Mouse (Mus musculus) midbrain, embryonic 10.5 days (tissue): Measurements from ENCODE around the gene Zcchc14. TPM values are rescaled to one million over a fixed set of nuclear protein-coding genes. Genes with fewer than 3 reads are reported as not detected.
"Not testable (repeated sequence)": the region's sequence is repeated elsewhere in the genome, so short reads cannot be mapped to it uniquely, and the experiment has no call there.

Source experiments
- DNase-seq: peaks from one replicate; pipeline ENCODE4 v3.0.0-alpha.2; 2017; ENCODE audit warnings: low spot score
- H3K27ac ChIP-seq: fragments of 300-500 bp; sonication (generic); replicated peaks from 2 replicates; pipeline ENCODE4 v1.5.1; 2016; ENCODE audit warnings: mild to moderate bottlenecking
- H3K27me3 ChIP-seq: fragments of 300-500 bp; sonication (generic); 2 replicates; pipeline ENCODE4 v1.6.1; 2016; ENCODE audit warnings: low read depth, mild to moderate bottlenecking; ENCODE audit not compliant: poor library complexity, severe bottlenecking
- H3K36me3 ChIP-seq: fragments of 300-500 bp; sonication (generic); 2 replicates; pipeline ENCODE4 v1.6.1; 2016; ENCODE audit warnings: mild to moderate bottlenecking, moderate library complexity
- H3K4me1 ChIP-seq: fragments of 300-500 bp; sonication (generic); 2 replicates; pipeline ENCODE4 v1.6.1; 2016
- H3K4me3 ChIP-seq: fragments of 300-500 bp; sonication (generic); 2 replicates; pipeline ENCODE4 v1.5.1; 2016; ENCODE audit warnings: mild to moderate bottlenecking, moderate library complexity
- H3K9me3 ChIP-seq: fragments of 300-500 bp; sonication (generic); replicated peaks from 2 replicates; pipeline ENCODE4 v1.6.1; 2016; ENCODE audit warnings: mild to moderate bottlenecking
- WGBS: fragments of 180-500 bp; shearing (Covaris S2); methylation state at CpG from one replicate; pipeline ENCODE4 v1.1.7; 2016; 5-methylcytosine and 5-hydroxymethylcytosine counted together
- polyA plus RNA-seq: library from polyadenylated mRNA; unstranded; fragments of >200 nt; fragmentation: Nextera tagmentation; extraction: Ambion mirVana; gene quantifications from 2 replicates; pipeline ENCODE4 v1.2.1, GENCODE M21; 2016

Zcchc14 gene
- polyA plus RNA-seq, 1 experiment from 2014 or later = 14.9 TPM

GRCm38 (mm10) chr8:121678696-121679095 is 26.0 kb upstream of the Zcchc14 start:
- 66% methylated on average over 5 of the region's 5 CpGs for WGBS
- H3K36me3 ChIP-seq = no peaks in the 10 kb centered on the region
- H3K4me1 ChIP-seq = 0 out of 2 replicates have a peak, but pooled peaks cover 4% of the 10 kb centered on the region

GRCm38 (mm10) chr8:121675701-121676100 is 23.0 kb upstream of the Zcchc14 start:
- H3K27ac ChIP-seq = no peak overlapping the region
- H3K4me1 ChIP-seq = 0 out of 2 replicates have a peak, but pooled peaks cover 9% of the 10 kb centered on the region
- 63% methylated on average over 20 of the region's 20 CpGs for WGBS
- no peak for DNase-seq
- H3K9me3 ChIP-seq = no peaks in the 10 kb centered on the region
- no peaks in the 10 kb centered on the region for H3K36me3 ChIP-seq
- H3K4me3 ChIP-seq = no peak overlapping the region
- H3K27me3 ChIP-seq = no peaks in the 10 kb centered on the region

More at GRCm38 (mm10) chr8:121678696-121679095, 26.0 kb upstream of the Zcchc14 start:
- Histone ChIP-seq H3K9me3 (no peaks in the 10 kb centered on the region), H3K27ac (no peak overlapping the region), H3K27me3 (no peaks in the 10 kb centered on the region), H3K4me3 (no peak overlapping the region)
- DNase-seq = no peak

GRCm38 (mm10) chr8:121675161-121675560 is 22.5 kb upstream of the Zcchc14 start:
- H3K4me3 ChIP-seq = no peak overlapping the region
- no peak for DNase-seq

GRCm38 (mm10) chr8:121674524-121674923 is 21.8 kb upstream of the Zcchc14 start:
- Histone ChIP-seq H3K36me3 (no peaks in the 10 kb centered on the region), H3K4me1 (0 out of 2 replicates have a peak, but pooled peaks cover 9% of the 10 kb centered on the region), H3K27me3 (no peaks in the 10 kb centered on the region), H3K27ac (no peak overlapping the region), H3K4me3 (no peak overlapping the region), H3K9me3 (no peaks in the 10 kb centered on the region)
- DNase-seq = no peak
- 63% methylated on average over 5 of the region's 5 CpGs for WGBS

More at GRCm38 (mm10) chr8:121675161-121675560, 22.5 kb upstream of the Zcchc14 start:
- Histone ChIP-seq H3K36me3 (no peaks in the 10 kb centered on the region), H3K27ac (no peak overlapping the region), H3K4me1 (0 out of 2 replicates have a peak, but pooled peaks cover 9% of the 10 kb centered on the region), H3K9me3 (no peaks in the 10 kb centered on the region), H3K27me3 (no peaks in the 10 kb centered on the region)
- WGBS = 79% methylated on average over 3 of the region's 3 CpGs

- H3K27me3 ChIP-seq = no peaks in the 10 kb centered on the region
- DNase-seq = no peak
- no peak overlapping the region for H3K4me3 ChIP-seq
- H3K36me3 ChIP-seq = no peaks in the 10 kb centered on the region
- no peak overlapping the region for H3K27ac ChIP-seq
- 83% methylated on average over 5 of the region's 5 CpGs for WGBS
- no peaks in the 10 kb centered on the region for H3K9me3 ChIP-seq
- peaks cover 15% of the 10 kb centered on the region for H3K4me1 ChIP-seq
Observed at GRCm38 (mm10) chr8:121673917-121674316, 21.2 kb upstream of the Zcchc14 start.

GRCm38 (mm10) chr8:121673153-121673552 is 20.5 kb upstream of the Zcchc14 start:
- Histone ChIP-seq H3K4me3 (no peak overlapping the region), H3K27me3 (peaks cover 5% of the 10 kb centered on the region; the same call in 1 of the 2 replicates), H3K4me1 (peaks cover 23% of the 10 kb centered on the region), H3K27ac (no peak overlapping the region), H3K9me3 (no peaks in the 10 kb centered on the region), H3K36me3 (no peaks in the 10 kb centered on the region)
- WGBS = 66% methylated on average over 4 of the region's 4 CpGs
- DNase-seq = no peak

GRCm38 (mm10) chr8:121669208-121669607 is 16.5 kb upstream of the Zcchc14 start:
- Histone ChIP-seq H3K4me3 (no peak overlapping the region), H3K36me3 (no peaks in the 10 kb centered on the region), H3K27me3 (peaks cover 5% of the 10 kb centered on the region; the same call in 1 of the 2 replicates), H3K27ac (peak overlapping the region; percentile 68), H3K9me3 (no peaks in the 10 kb centered on the region), H3K4me1 (peaks cover 38% of the 10 kb centered on the region)
- WGBS = 16% methylated on average over 8 of the region's 8 CpGs
- DNase-seq = no peak

GRCm38 (mm10) chr8:121668553-121668952 is 15.9 kb upstream of the Zcchc14 start:
- Histone ChIP-seq H3K9me3 (no peaks in the 10 kb centered on the region), H3K36me3 (no peaks in the 10 kb centered on the region), H3K27ac (peak overlapping the region; percentile 68), H3K4me3 (no peak overlapping the region), H3K4me1 (peaks cover 38% of the 10 kb centered on the region), H3K27me3 (peaks cover 5% of the 10 kb centered on the region; the same call in 1 of the 2 replicates)
- no peak for DNase-seq
- 55% methylated on average over 6 of the region's 6 CpGs for WGBS

GRCm38 (mm10) chr8:121667936-121668500 is 15.3 kb upstream of the Zcchc14 start:
- DNase-seq, H3K9me3 ChIP-seq, H3K4me3 ChIP-seq, H3K27me3 ChIP-seq, H3K36me3 ChIP-seq: not testable (repeated sequence)
- H3K27ac ChIP-seq = peak overlapping the region; percentile 68
- H3K4me1 ChIP-seq = peaks cover 36% of the 10 kb centered on the region
- 80% methylated on average over 9 of the region's 9 CpGs for WGBS

GRCm38 (mm10) chr8:121665329-121665728 is 12.6 kb upstream of the Zcchc14 start:
- Histone ChIP-seq H3K9me3 (no peaks in the 10 kb centered on the region), H3K4me1 (peaks cover 33% of the 10 kb centered on the region), H3K4me3 (peak overlapping the region; percentile 42), H3K27me3 (peaks cover 5% of the 10 kb centered on the region; the same call in 1 of the 2 replicates), H3K27ac (peak overlapping the region; percentile 88), H3K36me3 (no peaks in the 10 kb centered on the region)
- 7% methylated on average over 16 of the region's 16 CpGs for WGBS
- DNase-seq = peak; percentile 79

GRCm38 (mm10) chr8:121663101-121663500 is 10.4 kb upstream of the Zcchc14 start:
- no peak for DNase-seq
- Histone ChIP-seq H3K36me3 (no peaks in the 10 kb centered on the region), H3K9me3 (no peaks in the 10 kb centered on the region), H3K4me1 (peaks cover 19% of the 10 kb centered on the region), H3K4me3 (no peak overlapping the region), H3K27me3 (no peaks in the 10 kb centered on the region), H3K27ac (no peak overlapping the region)
- 95% methylated on average over 12 of the region's 12 CpGs for WGBS

- no peaks in the 10 kb centered on the region for H3K9me3 ChIP-seq
- H3K4me3 ChIP-seq = no peak overlapping the region
- H3K27me3 ChIP-seq = no peaks in the 10 kb centered on the region
- H3K4me1 ChIP-seq = peaks cover 18% of the 10 kb centered on the region
- no peaks in the 10 kb centered on the region for H3K36me3 ChIP-seq
- DNase-seq = no peak
- no peak overlapping the region for H3K27ac ChIP-seq
- 88% methylated on average over 18 of the region's 18 CpGs for WGBS
Observed at GRCm38 (mm10) chr8:121661631-121662357, 9.1 kb upstream of the Zcchc14 start.

GRCm38 (mm10) chr8:121660602-121661001 is 7.9 kb upstream of the Zcchc14 start:
- no peaks in the 10 kb centered on the region for H3K9me3 ChIP-seq
- 85% methylated on average over 15 of the region's 15 CpGs for WGBS
- H3K27me3 ChIP-seq = no peaks in the 10 kb centered on the region
- no peak for DNase-seq
- H3K4me3 ChIP-seq = no peak overlapping the region
- H3K36me3 ChIP-seq = no peaks in the 10 kb centered on the region
- peaks cover 14% of the 10 kb centered on the region for H3K4me1 ChIP-seq
- H3K27ac ChIP-seq = no peak overlapping the region
